Mouse (Mus musculus): ENCODE results near the gene Gtf2a2. TPM values are rescaled to one million over a fixed set of nuclear protein-coding genes. Genes with fewer than 3 reads are reported as not detected.

Gene Gtf2a2
- polyA plus RNA-seq, 1 experiment, result 71.1 TPM

DNA sequence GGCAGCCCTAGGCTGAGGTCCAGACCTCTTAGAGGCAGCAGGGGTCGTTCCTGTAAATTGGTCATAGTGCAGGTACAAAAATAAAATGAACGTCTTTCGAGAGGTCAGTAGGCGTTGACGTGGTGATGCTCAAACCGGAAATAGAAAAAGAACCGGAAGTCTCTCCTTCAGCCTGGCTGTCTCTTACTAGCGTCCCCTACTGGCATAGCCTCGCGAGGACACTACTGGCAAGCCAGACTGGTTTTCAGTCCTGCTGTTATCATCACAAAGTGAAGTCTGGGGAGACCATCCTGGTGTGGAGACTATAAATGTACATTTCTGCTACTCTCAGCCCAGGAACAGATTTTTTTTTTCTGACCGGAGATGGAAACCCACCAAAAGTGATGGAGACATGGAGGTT, 28.2 kb downstream of the Gtf2a2 start:
- H3K36me3 ChIP-seq (ENCODE audit: control insufficient read depth, insufficient read depth), result no peaks in the 10 kb centered on the region
- H3K4me2 ChIP-seq (ENCODE audit: low read depth), result no peak overlapping the region
- H3ac ChIP-seq (ENCODE audit: control insufficient read depth, insufficient read length), result no peak overlapping the region
- H3K4me3 ChIP-seq, result no peak overlapping the region
- no peaks in the 10 kb centered on the region for H3K79me2 ChIP-seq (ENCODE audit: control insufficient read depth, insufficient read depth)
- TF ChIP-seq MAX (IDR thresholded peaks at IDR 0.05; ENCODE audit: low read depth) (no peak), MYOG (IDR thresholded peaks at IDR 0.05; ENCODE audit: control insufficient read depth in 1 of 3, insufficient read depth in 1 of 3, insufficient read length in 2 of 3, low read depth in 2 of 3) (no peak), CEBPB (IDR thresholded peaks at IDR 0.05; ENCODE audit: insufficient read depth, poor library complexity, severe bottlenecking) (no peak), SRF (IDR thresholded peaks at IDR 0.05; ENCODE audit: control insufficient read depth, insufficient read length, low read depth) (no peak), REST (IDR thresholded peaks at IDR 0.05; ENCODE audit: insufficient read depth, insufficient read length) (no peak), E2F4 (IDR thresholded peaks at IDR 0.05; ENCODE audit: insufficient read depth) (no peak), POLR2A (IDR thresholded peaks at IDR 0.05; ENCODE audit: insufficient read length, low read depth) (no peak), TCF12 (IDR thresholded peaks at IDR 0.05; ENCODE audit: insufficient read depth, poor library complexity, severe bottlenecking) (no peak), POLR2AphosphoS2 (IDR thresholded peaks at IDR 0.05; ENCODE audit: insufficient read length, low read depth) (no peak), USF1 (IDR thresholded peaks at IDR 0.05; ENCODE audit: low read depth) (no peak), TCF3 (IDR thresholded peaks at IDR 0.05; ENCODE audit: insufficient read length, low read depth) (no peak), MYOD1 (IDR thresholded peaks at IDR 0.05; ENCODE audit: control insufficient read depth in 1 of 3, insufficient read length in 2 of 3, low read depth in 2 of 3) (no peak)
- no peaks in the 10 kb centered on the region for H3K27me3 ChIP-seq (ENCODE audit: control insufficient read depth, insufficient read depth, insufficient read length)

GRCm38 (mm10) chr9:70042137-70042536, 29.8 kb downstream of the Gtf2a2 start:
- TF ChIP-seq MAX (IDR thresholded peaks at IDR 0.05; ENCODE audit: low read depth), result no peak
- no peak for TF ChIP-seq CEBPB (IDR thresholded peaks at IDR 0.05; ENCODE audit: insufficient read depth, poor library complexity, severe bottlenecking)
- TF ChIP-seq TCF12 (IDR thresholded peaks at IDR 0.05; ENCODE audit: insufficient read depth, poor library complexity, severe bottlenecking), result no peak
- TF ChIP-seq E2F4 (IDR thresholded peaks at IDR 0.05; ENCODE audit: insufficient read depth), result no peak
- TF ChIP-seq REST (IDR thresholded peaks at IDR 0.05; ENCODE audit: insufficient read depth, insufficient read length), result no peak
- no peak for TF ChIP-seq SRF (IDR thresholded peaks at IDR 0.05; ENCODE audit: control insufficient read depth, insufficient read length, low read depth)
- TF ChIP-seq TCF3 (IDR thresholded peaks at IDR 0.05; ENCODE audit: insufficient read length, low read depth), result no peak
- TF ChIP-seq POLR2A (IDR thresholded peaks at IDR 0.05; ENCODE audit: insufficient read length, low read depth), result no peak
- TF ChIP-seq MYOD1 (IDR thresholded peaks at IDR 0.05; ENCODE audit: control insufficient read depth in 1 of 3, insufficient read length in 2 of 3, low read depth in 2 of 3), result no peak
- TF ChIP-seq POLR2AphosphoS2 (IDR thresholded peaks at IDR 0.05; ENCODE audit: insufficient read length, low read depth), result no peak
- no peak for TF ChIP-seq MYOG (IDR thresholded peaks at IDR 0.05; ENCODE audit: control insufficient read depth in 1 of 3, insufficient read depth in 1 of 3, insufficient read length in 2 of 3, low read depth in 2 of 3)
- TF ChIP-seq USF1 (IDR thresholded peaks at IDR 0.05; ENCODE audit: low read depth), result no peak
- Histone ChIP-seq H3K4me3 (no peak overlapping the region), H3K36me3 (ENCODE audit: control insufficient read depth, insufficient read depth) (no peaks in the 10 kb centered on the region), H3K27me3 (ENCODE audit: control insufficient read depth, insufficient read depth, insufficient read length) (no peaks in the 10 kb centered on the region), H3K79me2 (ENCODE audit: control insufficient read depth, insufficient read depth) (no peaks in the 10 kb centered on the region), H3ac (ENCODE audit: control insufficient read depth, insufficient read length) (no peak overlapping the region), H3K4me2 (ENCODE audit: low read depth) (no peak overlapping the region)

DNA sequence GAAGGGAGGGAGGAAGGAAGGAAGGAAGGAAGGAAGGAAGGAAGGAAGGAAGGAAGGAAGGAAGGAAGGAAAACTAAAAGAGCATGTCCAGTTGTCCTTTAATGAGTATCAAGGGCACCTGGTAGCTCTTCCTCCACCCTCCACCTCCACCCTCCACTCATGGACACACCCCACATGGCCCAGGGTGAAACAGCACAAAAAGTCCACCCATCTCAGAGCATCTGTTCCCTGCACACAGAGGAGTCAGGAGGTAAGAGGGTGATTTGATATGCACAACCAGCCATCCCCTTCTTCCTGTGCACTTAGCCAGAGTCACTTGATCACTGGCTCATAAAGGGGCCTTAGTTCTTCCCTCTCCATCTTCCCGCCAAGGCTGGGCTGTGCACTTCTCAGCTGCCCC, 30.6 kb downstream of the Gtf2a2 start:
- Histone ChIP-seq H3K27me3 (ENCODE audit: control insufficient read depth, insufficient read depth, insufficient read length) (no peaks in the 10 kb centered on the region), H3K79me2 (ENCODE audit: control insufficient read depth, insufficient read depth) (no peaks in the 10 kb centered on the region), H3K4me3 (no peak overlapping the region), H3ac (ENCODE audit: control insufficient read depth, insufficient read length) (no peak overlapping the region), H3K36me3 (ENCODE audit: control insufficient read depth, insufficient read depth) (no peaks in the 10 kb centered on the region), H3K4me2 (ENCODE audit: low read depth) (no peak overlapping the region)
- TF ChIP-seq MYOD1 (IDR thresholded peaks at IDR 0.05; ENCODE audit: control insufficient read depth in 1 of 3, insufficient read length in 2 of 3, low read depth in 2 of 3) (no peak), REST (IDR thresholded peaks at IDR 0.05; ENCODE audit: insufficient read depth, insufficient read length) (no peak), E2F4 (IDR thresholded peaks at IDR 0.05; ENCODE audit: insufficient read depth) (no peak), SRF (IDR thresholded peaks at IDR 0.05; ENCODE audit: control insufficient read depth, insufficient read length, low read depth) (no peak), POLR2A (IDR thresholded peaks at IDR 0.05; ENCODE audit: insufficient read length, low read depth) (no peak), POLR2AphosphoS2 (IDR thresholded peaks at IDR 0.05; ENCODE audit: insufficient read length, low read depth) (no peak), MYOG (IDR thresholded peaks at IDR 0.05; ENCODE audit: control insufficient read depth in 1 of 3, insufficient read depth in 1 of 3, insufficient read length in 2 of 3, low read depth in 2 of 3) (no peak), USF1 (IDR thresholded peaks at IDR 0.05; ENCODE audit: low read depth) (no peak), TCF3 (IDR thresholded peaks at IDR 0.05; ENCODE audit: insufficient read length, low read depth) (no peak), TCF12 (IDR thresholded peaks at IDR 0.05; ENCODE audit: insufficient read depth, poor library complexity, severe bottlenecking) (no peak), CEBPB (IDR thresholded peaks at IDR 0.05; ENCODE audit: insufficient read depth, poor library complexity, severe bottlenecking) (no peak), MAX (IDR thresholded peaks at IDR 0.05; ENCODE audit: low read depth) (no peak)

- Histone ChIP-seq H3K36me3 (ENCODE audit: control insufficient read depth, insufficient read depth) (no peaks in the 10 kb centered on the region), H3K27me3 (ENCODE audit: control insufficient read depth, insufficient read depth, insufficient read length) (no peaks in the 10 kb centered on the region), H3K4me2 (ENCODE audit: low read depth) (no peak overlapping the region), H3K79me2 (ENCODE audit: control insufficient read depth, insufficient read depth) (no peaks in the 10 kb centered on the region), H3ac (ENCODE audit: control insufficient read depth, insufficient read length) (no peak overlapping the region), H3K4me3 (no peak overlapping the region)
- TF ChIP-seq TCF3 (IDR thresholded peaks at IDR 0.05; ENCODE audit: insufficient read length, low read depth), result no peak
- no peak for TF ChIP-seq E2F4 (IDR thresholded peaks at IDR 0.05; ENCODE audit: insufficient read depth)
- no peak for TF ChIP-seq SRF (IDR thresholded peaks at IDR 0.05; ENCODE audit: control insufficient read depth, insufficient read length, low read depth)
- TF ChIP-seq POLR2AphosphoS2 (IDR thresholded peaks at IDR 0.05; ENCODE audit: insufficient read length, low read depth), result no peak
- no peak for TF ChIP-seq MYOG (IDR thresholded peaks at IDR 0.05; ENCODE audit: control insufficient read depth in 1 of 3, insufficient read depth in 1 of 3, insufficient read length in 2 of 3, low read depth in 2 of 3)
- no peak for TF ChIP-seq MYOD1 (IDR thresholded peaks at IDR 0.05; ENCODE audit: control insufficient read depth in 1 of 3, insufficient read length in 2 of 3, low read depth in 2 of 3)
- no peak for TF ChIP-seq MAX (IDR thresholded peaks at IDR 0.05; ENCODE audit: low read depth)
- TF ChIP-seq USF1 (IDR thresholded peaks at IDR 0.05; ENCODE audit: low read depth), result no peak
- no peak for TF ChIP-seq REST (IDR thresholded peaks at IDR 0.05; ENCODE audit: insufficient read depth, insufficient read length)
- no peak for TF ChIP-seq TCF12 (IDR thresholded peaks at IDR 0.05; ENCODE audit: insufficient read depth, poor library complexity, severe bottlenecking)
- no peak for TF ChIP-seq CEBPB (IDR thresholded peaks at IDR 0.05; ENCODE audit: insufficient read depth, poor library complexity, severe bottlenecking)
- TF ChIP-seq POLR2A (IDR thresholded peaks at IDR 0.05; ENCODE audit: insufficient read length, low read depth), result no peak
Observed at GRCm38 (mm10) chr9:70044865-70045264, 32.5 kb downstream of the Gtf2a2 start.

Measured in myocyte (in vitro differentiated cells).